Mouse (Mus musculus): ENCODE results near the gene Lmod3.
A peak's percentile ranks its signal among the peaks of the same experiment; 100 is the strongest.
"Not testable (repeated sequence)": the region's sequence is repeated elsewhere in the genome, so short reads cannot be mapped to it uniquely, and the experiment has no call there.

The Lmod3 gene

GRCm38 (mm10) chr6:97275760-97276159 lies 23.2 kb upstream of the Lmod3 start:
- no peak for DNase-seq

GRCm38 (mm10) chr6:97273777-97274176 lies 21.2 kb upstream of the Lmod3 start:
- DNase-seq: no peak

- no peak for DNase-seq
These were observed 20.6 kb upstream of the Lmod3 start for GRCm38 (mm10) chr6:97273058-97273710.

GRCm38 (mm10) chr6:97272349-97272748 lies 19.8 kb upstream of the Lmod3 start:
- no peak for DNase-seq

- no peak for DNase-seq
These were observed 17.0 kb upstream of the Lmod3 start for GRCm38 (mm10) chr6:97269596-97269995.

GRCm38 (mm10) chr6:97267132-97267531 lies 14.6 kb upstream of the Lmod3 start:
- no peak for DNase-seq

GRCm38 (mm10) chr6:97266661-97267060 lies 14.1 kb upstream of the Lmod3 start:
- no peak for DNase-seq

GRCm38 (mm10) chr6:97265705-97266104 lies 13.1 kb upstream of the Lmod3 start:
- no peak for DNase-seq

- no peak for DNase-seq
These were observed 12.7 kb upstream of the Lmod3 start for GRCm38 (mm10) chr6:97265240-97265639.

- not testable (repeated sequence) for DNase-seq
These were observed 11.2 kb upstream of the Lmod3 start for GRCm38 (mm10) chr6:97263750-97264149.

- DNase-seq: no peak
These were observed 9.7 kb upstream of the Lmod3 start for GRCm38 (mm10) chr6:97262229-97262628.

GRCm38 (mm10) chr6:97259926-97260325 lies 7.4 kb upstream of the Lmod3 start:
- DNase-seq: not testable (repeated sequence)

GRCm38 (mm10) chr6:97258489-97258888 lies 5.9 kb upstream of the Lmod3 start:
- DNase-seq: no peak

GRCm38 (mm10) chr6:97252086-97252485 lies 473 bp downstream of the Lmod3 start:
- no peak for DNase-seq

GRCm38 (mm10) chr6:97250966-97251365 lies 1.6 kb downstream of the Lmod3 start:
- peak; percentile 45 for DNase-seq

- DNase-seq: no peak
These were observed 7.4 kb downstream of the Lmod3 start for GRCm38 (mm10) chr6:97245200-97245599.

- no peak for DNase-seq
These were observed 10.0 kb downstream of the Lmod3 start for GRCm38 (mm10) chr6:97242522-97242921.

GRCm38 (mm10) chr6:97240092-97240491 lies 12.5 kb downstream of the Lmod3 start:
- DNase-seq: no peak

- no peak for DNase-seq
These were observed 13.2 kb downstream of the Lmod3 start for GRCm38 (mm10) chr6:97239360-97239759.

- no peak for DNase-seq
These were observed 16.5 kb downstream of the Lmod3 start for GRCm38 (mm10) chr6:97236088-97236487.

GRCm38 (mm10) chr6:97234911-97235668 lies 17.5 kb downstream of the Lmod3 start:
- DNase-seq: no peak

GRCm38 (mm10) chr6:97227067-97227847 lies 25.3 kb downstream of the Lmod3 start:
- DNase-seq: no peak

- no peak for DNase-seq
These were observed 26.5 kb downstream of the Lmod3 start for GRCm38 (mm10) chr6:97226083-97226491.

- DNase-seq: peak; percentile 29 to 41
These were observed 28.1 kb downstream of the Lmod3 start for GRCm38 (mm10) chr6:97224505-97224904.

Data from cerebellum, adult 18-20 months (tissue).